Mouse (Mus musculus) bone marrow macrophage, adult 2 months (primary cell): Measurements from ENCODE around the gene Wnt8b.

Experiments used
- CTCF ChIP-seq: IDR thresholded peaks from 2 replicates; pipeline ENCODE4 v1.5.1; 2012; ENCODE audit warnings: low read depth, mild to moderate bottlenecking, low read length, moderate library complexity
- POLR2A ChIP-seq: IDR thresholded peaks from 2 replicates; pipeline ENCODE4 v1.6.1; 2012; ENCODE audit warnings: mild to moderate bottlenecking, low read depth, low read length, borderline replicate concordance

DNA sequence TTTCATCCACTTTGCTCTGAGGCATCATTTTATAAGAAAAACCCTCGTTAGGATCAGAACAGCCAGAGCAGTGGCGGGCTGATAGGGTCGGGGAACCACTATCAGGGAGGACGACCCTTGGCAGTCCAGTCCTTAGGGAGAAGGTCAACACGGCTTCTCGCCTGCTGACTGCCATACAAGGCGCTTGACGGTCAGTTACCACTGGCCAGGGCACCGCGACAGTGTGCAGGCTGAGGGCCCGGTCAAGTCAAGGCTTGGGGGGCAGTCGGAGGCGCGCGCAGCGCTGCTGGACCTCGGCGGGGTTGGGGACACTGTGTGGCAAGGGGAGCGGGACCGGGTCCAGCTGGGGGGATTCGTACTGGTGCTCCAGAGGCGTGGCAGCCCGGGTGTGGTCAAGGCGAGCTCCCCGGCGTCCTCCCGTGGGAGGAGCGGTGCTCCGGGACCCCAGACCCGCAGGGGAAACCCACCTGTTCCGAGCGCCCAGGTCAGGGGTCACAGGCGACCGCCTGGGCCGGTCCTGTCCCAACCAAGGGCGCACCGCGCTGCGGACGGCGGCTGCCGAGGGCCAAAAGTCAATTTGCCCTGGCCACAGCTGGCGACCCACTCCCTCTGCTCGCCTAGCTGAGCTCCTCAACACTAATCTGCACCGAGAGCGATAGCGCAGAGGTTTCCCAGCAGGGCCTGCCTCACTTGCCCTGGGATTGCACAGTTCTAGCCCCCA lies 52.2 kb downstream of the Wnt8b start, which contains the start of gene Sec31b:
- no peak for TF ChIP-seq CTCF
- TF ChIP-seq POLR2A, result no peak
